Mouse (Mus musculus) kidney, adult 11 months (tissue): ENCODE data around the gene Kcnh2.

Experiments
- DNase-seq: peaks from one replicate; pipeline ENCODE4 v3.0.0; 2022

Gene Kcnh2

GRCm38 (mm10) chr5:24307118-24307777, 44.2 kb downstream of the Kcnh2 start:
- no peak for DNase-seq

- DNase-seq = no peak
Observed at GRCm38 (mm10) chr5:24303199-24303598, 48.2 kb downstream of the Kcnh2 start.

DNA sequence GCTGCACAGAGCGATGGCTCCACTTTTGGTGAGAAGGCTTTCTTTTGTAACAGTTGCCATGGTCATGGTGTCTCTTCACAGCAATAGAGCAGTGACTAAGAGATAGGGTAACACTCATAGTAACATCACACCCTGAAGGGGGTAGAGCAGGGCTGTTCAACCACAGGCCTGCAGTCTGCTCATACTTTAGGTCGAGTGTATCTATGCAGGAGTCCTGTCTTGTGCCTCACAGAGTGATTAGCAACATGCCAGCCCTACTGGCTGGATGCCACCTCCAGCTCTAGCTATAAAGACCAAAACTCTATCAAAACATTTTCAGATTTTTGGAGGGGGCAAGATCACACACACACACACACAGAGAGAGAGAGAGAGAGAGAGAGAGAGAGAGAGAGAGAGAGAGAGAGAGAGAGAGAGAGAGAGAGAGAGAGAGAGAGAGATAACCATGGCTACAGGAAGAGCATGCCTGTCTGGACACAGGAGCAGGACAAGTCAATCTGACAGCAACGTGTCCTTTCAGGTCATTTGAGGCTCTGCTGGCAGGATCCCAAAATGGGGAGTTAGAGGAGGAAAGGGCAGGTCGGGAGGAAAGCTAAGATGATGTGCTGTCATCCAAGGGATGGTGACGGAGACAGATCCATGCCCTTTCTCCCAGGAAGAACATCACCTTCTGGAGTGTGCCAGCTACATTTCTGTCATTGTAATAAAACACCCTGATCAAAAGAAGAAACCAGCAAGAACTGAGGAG, 51.4 kb downstream of the Kcnh2 start:
- no peak for DNase-seq

DNA sequence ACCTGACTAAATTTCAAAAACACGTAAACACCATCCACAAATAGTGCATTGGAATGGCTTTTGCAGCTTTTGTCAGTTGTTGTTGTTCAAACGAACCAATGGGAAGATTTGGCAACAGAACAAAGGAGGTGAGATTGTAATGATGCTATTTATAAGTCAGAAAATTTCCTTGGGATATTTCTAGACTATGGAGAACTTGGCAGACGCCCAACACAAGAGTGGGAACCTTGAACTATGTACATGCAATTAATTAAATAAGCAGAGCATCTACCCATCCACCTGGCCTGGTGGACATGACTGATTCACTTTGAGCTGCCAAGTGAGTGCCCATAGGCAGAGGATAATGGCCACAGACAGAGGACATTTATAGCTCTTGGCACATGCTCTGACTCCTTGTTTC, 59.5 kb downstream of the Kcnh2 start:
- DNase-seq = no peak

GRCm38 (mm10) chr5:24286221-24286970, 65.0 kb downstream of the Kcnh2 start:
- no peak for DNase-seq

- no peak for DNase-seq
Observed at GRCm38 (mm10) chr5:24284145-24284544, 67.3 kb downstream of the Kcnh2 start.

GRCm38 (mm10) chr5:24283181-24283580, 68.2 kb downstream of the Kcnh2 start:
- no peak for DNase-seq

DNA sequence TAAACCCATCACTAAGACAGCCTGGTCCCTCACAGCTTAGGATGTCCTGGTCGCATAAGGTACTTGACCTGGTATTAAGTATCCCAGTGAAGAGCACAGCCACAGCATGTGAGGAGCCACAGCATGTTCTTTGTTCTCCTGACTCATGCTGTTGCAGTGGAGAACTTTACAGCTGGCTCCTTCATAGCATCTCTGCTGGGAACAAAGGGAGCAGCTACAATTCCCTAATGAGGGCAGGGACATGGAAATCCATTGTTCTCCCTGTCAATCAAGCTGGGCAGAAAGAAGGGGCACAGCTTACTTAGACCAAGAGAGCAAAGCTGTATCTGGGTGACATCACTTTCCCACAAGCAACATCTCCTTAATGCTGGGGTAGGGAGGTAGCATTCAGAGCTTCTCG, 70.9 kb downstream of the Kcnh2 start:
- DNase-seq = no peak

DNA sequence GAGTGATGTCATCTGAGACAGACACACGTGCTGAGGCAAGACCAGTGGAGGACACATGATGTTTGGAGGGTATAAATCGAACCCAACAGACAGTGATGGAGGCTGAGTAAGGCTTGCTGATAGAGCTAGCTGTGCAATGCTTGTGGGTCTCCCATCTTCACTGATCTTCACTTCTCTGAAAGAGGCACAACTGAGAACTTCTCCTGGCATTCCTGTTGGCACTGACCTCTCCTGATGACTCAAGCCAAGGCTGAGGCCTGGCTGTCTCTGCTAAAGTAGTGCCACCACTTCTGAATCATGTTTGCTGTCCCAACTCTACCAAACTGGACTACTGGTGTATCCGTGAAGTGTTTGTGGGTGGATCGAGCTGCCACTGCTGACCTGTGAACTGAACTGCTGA, 71.9 kb downstream of the Kcnh2 start:
- DNase-seq = no peak

GRCm38 (mm10) chr5:24278206-24278605, 73.2 kb downstream of the Kcnh2 start:
- DNase-seq = no peak

GRCm38 (mm10) chr5:24273683-24274621, 77.5 kb downstream of the Kcnh2 start:
- DNase-seq = no peak

DNA sequence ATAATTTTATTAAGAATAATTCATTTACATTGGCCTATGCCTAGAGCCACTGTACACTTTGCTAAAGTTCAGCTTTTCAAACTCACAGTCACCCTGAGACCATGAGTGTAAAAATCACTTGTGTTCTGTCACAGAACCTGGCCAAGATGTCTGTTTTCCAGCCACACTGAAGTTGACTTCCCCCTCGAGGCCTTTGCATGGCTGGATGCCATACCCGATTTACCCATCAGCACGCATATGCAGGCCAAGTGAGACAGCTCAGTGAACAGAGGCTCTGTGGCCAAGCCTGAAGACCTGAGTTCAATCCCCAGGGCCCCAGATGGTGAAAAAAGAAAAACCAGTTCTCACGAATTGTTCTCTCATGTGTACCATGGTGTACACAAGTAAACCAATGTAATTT, 80.5 kb downstream of the Kcnh2 start:
- DNase-seq = no peak
